Mouse (Mus musculus): ENCODE measurements around the gene Abca4.

The Abca4 gene

DNA sequence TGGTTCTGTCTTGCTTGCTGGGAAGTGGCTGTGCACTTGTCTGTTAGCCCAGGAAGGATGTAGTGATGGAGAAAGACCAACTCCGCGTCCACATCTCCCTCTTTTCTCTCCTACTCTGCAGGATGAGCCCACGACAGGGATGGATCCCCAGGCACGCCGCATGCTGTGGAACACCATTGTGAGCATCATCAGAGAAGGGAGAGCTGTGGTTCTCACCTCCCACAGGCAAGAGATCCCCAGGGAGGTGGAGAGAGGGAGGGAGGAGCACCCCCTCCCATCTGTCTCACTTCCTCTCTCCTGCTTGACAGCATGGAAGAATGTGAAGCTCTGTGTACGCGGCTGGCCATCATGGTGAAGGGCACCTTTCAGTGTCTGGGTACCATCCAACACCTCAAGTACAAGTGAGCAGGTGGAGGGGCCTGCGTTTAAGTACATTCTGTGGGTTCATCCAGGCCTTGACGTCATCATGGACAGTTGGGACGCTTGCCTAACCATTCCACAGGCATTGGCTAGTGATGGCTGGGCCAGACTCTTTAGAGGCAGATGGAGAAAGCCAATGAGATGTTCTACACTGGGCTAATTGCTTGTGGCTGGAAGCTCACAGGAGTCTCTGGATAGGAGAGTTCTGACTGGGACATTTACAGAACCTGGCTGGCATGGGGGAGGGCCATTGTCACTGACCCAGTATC, 126.5 kb downstream of the Abca4 start:
- no peak for DNase-seq (ENCODE audit: low spot score)

DNA sequence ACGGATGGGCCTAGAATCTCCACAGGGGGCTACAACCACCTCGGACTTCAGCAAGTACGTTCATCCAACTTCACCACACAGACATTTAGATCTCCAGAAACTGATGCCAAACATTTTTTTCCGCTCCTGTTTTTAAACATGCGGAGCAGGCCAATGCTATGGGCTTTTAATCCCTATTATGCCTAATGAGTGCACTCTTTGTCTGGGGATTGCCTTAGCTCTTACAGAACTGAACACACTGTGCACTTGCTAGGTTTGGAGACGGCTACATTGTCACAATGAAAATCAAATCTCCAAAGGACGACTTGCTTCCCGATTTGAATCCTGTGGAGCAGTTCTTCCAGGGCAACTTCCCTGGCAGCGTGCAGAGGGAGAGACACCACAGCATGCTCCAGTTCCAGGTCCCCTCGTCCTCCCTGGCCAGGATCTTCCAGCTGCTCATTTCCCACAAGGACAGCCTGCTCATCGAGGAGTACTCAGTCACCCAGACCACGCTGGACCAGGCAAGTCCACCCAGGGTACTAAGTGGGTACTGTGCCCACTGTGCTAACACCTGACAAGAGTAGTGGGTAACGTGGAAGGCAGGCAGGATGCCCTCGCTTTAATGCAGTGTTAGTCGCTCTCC, 129.4 kb downstream of the Abca4 start:
- DNase-seq (ENCODE audit: low spot score): no peak

DNA sequence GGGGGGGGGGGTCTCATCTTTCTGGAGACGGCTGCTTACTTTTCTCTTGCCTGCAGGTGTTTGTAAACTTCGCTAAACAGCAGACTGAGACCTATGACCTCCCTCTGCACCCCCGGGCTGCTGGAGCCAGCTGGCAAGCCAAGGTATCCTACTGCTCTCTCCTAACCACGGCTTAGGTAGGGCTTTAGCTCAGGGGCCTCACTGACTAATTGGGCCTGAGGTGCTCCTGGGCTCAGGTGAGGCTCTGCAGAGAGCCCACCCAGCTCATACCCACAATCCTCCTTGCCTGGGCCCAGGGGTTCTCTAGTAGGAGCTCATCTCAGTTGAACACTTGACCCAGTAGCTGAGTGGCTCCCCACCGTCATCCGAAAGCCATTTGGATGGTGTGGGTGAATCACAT, 131.8 kb downstream of the Abca4 start:
- no peak for DNase-seq (ENCODE audit: low spot score)

DNA sequence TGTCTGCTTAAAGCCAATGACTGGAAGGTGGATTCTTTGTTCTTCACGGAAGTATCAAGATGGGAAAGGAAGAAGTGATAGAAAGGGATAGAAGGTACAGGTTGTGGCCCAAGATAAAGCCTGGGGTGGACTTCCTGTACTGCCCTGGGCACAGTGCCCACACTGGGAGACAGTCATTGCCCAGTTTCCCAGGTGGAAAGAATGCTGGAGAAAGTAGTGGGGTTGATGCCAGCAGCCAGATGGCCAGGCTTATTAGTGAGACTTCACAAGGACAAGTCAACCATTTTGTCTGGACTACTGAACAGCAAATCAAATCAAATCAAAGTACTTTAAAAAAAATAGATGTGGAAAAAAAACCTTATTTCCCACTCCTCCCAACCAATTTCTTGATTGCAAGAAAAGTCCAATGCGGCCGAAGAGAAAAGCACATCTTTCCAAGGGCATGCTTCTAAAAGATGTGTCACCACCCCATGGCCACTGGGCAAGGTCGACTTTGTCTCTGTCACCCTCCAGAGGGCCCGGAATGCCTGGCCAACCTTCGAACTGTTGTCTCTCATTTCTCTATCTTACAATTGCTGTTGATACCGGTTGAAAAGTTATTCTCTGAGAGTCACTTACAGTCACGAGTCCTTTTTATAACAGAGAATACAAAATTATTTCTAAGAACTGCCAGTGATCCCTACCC, 132.6 kb downstream of the Abca4 start:
- DNase-seq (ENCODE audit: low spot score): no peak

DNA sequence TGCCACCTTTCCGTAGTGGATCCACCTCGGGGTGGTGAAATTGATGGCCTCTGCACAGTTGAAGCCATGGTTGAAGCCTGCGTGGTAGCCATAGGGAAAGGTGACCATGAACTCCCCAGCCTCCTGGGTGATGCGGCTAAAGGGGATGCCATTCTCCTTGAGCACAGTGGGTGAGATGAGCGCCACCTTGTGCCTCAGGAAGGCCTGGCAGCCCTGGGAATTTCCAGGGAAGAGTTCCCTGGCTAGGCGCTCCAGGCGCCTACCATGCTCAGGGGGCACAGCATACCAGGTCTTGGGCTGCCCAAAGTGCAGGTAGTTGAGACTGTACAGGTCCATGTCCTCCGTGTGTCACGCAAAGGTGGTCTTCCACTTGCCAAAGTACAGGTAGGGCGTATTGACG, 139.9 kb downstream of the Abca4 start:
- no peak for DNase-seq (ENCODE audit: low spot score)

DNA sequence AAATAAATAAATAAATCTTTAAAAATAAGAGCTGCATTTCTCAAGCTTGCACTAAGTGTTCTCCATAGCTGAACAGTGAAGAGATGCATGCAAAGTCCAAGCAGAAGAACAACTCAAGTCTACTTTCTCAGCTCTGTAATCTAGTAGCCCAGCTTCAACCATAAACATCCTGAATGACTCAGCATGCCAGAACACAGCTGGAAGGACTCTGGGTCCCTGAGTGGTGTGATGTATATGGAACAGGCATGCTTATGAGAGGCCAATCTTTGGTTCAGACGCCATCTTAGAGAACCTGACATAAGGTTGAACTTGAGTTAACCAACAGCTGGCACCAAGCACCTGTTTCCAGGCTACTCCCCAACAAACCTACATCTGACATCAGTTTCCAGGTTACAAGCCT, 142.7 kb downstream of the Abca4 start:
- DNase-seq (ENCODE audit: low spot score): no peak

DNA sequence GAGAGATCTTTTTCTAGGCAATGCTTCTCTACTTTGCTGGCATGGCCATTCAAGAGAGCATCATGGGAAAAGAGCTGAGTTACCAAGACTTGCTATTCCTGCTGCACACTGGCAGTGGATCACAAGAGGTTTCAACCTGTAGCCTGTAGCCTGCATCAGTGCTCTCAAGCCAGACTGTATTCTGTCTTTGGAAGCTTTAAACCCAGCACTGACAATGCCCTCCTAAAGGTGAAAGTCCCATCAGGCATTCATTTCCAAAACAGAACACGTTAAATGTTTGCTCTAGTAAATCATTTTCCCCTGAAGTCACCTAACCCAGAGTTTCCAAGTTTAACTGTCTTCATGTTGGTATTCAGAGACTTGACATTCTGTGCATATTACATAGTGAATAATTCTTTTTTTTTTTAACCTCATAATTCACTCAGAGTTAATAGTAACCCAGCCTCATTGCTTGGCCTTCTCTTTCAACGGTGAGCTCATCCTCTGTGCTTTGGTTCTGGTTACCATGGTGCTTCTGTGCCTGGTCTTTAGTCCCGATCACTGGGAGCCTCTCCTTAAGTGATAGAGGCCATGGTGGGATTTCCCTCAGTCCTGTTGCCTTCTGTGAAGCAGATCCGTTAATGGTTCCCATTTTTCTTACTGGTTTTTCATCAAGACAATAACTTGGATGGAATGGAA, 152.5 kb downstream of the Abca4 start:
- no peak for DNase-seq (ENCODE audit: low spot score)

DNA sequence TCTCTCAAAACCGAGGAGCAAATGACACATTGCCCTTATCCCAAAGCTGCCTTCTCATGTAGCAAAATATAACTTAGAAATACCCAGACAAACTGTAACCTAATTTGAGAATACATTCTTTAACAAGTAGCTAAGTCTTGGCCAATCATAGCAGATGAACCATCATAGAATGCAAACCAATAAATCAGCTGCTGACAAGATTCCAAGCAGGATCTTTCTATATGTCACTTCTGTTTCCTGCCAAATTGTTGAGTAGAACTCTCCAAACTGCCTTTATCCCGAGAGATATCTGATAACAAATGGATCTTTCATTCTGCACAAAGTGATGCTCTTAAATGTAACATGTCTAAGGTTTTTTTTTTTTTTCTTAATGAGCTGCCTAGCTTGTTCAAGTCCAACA, 154.3 kb downstream of the Abca4 start:
- DNase-seq (ENCODE audit: low spot score): no peak

DNA sequence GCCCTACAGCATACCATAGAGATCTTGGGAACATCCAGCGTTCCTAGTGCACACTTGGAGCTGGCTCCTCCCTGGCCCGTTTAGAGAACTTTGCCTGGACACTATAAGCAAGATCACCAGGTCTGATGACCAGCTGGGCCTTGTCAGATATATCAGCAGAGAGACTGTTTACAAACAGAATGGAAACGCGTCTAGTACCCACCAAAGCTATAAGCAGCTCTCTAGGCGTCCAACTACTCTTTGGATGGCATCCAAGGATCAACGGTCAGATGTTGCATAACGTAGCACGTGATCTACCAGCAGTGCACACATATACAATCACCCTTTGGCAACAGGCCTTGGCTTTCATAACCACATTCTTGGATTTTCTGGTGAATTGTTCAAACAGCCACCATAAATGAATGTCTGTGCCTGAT, 154.7 kb downstream of the Abca4 start:
- no peak for DNase-seq (ENCODE audit: low spot score)

DNA sequence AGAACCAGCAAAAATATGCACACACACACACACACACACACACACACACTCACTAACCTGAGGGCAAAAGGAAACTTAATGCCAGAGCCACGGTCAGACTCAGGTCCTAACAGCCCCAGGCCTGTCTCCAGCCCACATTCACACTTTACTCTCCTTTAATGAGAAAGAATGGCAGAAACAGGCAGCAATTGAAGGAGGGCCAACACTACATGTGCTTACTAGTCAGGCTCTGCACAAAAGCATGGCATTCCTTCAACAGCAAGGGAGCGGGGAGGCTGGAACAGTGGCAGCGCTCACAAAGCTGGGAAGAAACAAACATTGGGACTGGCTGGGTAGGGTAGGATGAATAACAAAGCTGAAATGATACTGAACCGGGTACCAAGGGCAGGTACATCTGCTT, 155.4 kb downstream of the Abca4 start:
- DNase-seq (ENCODE audit: low spot score): no peak

DNA sequence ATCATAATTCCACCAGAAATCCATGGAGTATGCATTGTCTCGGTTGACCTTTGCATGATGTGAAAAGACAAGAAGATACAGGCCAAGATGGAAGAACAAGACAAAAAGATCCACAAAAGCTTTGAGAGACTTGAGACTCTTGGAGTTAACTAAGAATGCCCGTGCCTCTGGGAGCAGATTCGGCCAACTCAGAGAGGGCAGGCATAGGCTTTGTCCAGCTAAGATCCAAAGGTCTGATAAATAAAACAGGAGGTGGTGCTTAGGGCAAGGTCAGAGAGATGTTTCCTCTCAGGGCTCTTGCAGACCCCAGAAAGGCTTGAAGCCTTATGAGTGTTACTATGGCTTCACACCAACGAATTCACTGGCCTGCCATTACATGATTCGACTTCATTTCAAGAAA, 155.8 kb downstream of the Abca4 start:
- DNase-seq (ENCODE audit: low spot score): no peak

DNA sequence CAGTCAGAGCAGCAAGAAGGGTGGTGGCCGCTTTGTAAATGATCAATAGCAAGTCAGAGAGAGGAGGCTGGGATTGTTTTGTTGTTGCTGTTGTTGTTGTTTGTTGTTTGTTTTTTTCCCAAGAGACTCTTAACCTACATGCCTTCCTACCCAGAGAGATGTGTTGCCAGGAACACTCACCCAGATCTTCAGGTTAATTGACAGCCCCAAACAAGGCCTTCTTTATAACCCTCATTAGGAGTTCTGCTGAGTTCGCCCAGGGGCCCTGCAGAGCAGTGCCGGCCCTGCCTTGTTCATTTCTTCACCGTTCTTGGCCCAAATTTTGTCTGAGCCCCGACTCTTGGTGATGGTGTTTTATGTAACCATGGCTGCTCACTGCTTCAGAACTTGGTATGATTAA, 156.2 kb downstream of the Abca4 start:
- DNase-seq (ENCODE audit: low spot score): no peak

DNA sequence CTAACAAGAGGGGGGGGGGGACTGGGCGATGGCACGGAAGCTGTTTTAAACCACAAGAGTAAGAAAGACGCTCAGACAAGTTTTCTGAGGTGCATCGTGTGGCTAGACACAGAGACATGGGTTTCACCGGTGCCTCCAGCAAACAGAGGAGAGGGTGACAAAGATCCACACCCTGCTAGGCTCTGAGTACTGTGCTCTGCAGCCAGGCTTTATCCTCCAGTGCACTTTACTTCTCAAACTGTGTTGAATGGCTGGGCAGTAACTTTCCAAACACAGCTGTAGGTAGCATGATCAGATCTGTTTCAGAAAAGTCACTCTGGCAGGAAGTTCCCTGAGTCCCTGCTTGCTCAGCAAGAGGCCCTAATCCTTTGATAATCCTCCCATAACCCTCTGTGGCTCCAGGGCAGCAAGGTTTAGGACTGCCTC, 158.1 kb downstream of the Abca4 start:
- DNase-seq (ENCODE audit: low spot score): no peak

DNA sequence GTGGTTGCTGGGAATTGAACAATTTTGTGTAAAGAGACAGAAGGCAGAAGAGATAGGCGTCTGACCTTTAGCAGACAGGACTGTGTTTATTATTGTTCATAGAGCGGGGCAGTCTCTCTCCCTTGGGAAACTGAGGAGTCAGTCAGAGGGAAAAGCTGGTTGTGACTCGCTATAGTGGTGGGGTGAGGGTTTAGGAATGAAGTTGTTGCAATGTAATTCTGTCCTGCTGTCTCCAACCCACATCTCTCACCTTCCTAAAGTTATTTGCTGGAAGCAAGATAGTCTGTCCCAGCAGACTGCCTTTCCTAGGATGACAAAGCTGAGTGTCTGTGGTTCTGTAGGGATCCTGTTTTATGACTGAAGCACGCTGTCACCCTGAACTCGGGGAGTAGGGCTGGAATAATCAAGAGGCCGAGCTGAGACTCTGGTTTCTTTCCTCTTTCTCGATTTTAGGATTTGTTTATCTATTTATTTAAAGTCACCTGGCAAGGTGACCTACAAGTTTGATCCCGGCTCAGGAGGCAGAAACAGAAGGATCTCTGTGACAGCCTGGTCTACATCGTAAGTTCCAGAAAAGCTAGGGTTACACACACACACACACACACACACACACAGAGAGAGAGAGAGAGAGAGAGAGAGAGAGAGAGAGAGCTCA, 159.6 kb downstream of the Abca4 start:
- no peak for DNase-seq (ENCODE audit: low spot score)

DNA sequence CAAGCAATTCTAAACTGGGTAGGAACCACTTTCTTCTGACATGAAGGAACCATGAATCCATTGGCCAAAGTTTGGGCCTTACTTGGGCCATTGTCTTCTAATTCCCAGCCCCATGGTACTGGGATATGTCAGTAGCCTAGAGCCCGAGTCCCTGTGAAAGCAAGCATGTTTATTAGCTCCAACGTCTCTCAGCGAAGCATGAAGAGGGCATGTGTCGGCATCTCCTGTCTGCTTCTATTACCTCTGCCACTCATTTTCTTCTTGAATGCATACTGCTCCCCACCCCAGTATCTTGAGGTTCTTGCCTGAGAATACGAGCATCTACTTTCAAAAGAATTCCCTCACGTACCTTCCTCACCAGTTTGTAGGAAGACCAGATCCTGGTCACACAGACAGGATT, 161.5 kb downstream of the Abca4 start:
- no peak for DNase-seq (ENCODE audit: low spot score)

DNA sequence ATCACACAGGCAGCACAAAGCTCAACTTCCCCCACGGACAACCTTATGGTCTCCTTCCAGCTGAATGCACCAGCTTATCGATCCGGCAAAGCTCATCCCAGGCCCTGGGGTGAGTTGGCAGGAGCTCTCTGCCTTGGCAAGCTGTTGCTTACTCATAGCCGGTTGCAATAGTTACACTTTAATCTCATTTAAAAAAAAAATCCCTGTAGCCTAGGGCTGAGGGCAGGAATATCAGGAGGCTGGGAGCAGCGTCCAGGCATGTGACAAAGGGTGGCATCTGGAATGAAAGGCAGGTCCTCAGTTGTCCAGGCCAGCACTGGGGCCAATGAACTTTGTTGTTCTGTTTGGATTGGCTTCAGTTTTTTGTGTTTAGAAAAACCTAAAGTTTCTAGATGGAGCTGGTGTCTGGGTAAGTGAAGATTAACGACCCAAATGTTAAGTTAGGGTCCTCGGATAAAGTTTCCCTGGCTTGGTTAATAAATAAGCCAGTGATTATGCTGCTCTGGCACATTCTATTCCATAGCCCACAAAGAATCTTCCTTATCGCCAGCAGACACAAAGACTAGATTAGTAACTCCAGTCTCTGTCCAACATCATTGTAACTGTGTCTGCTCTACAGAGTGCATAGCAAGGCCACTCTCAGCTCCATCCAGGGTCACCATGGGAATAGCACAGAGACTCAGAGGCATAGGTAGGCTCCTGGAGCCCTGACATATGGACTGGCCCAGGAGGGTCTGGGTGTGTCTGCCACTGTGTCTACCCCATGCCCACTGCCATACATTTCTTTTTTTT, 162.2 kb downstream of the Abca4 start:
- DNase-seq (ENCODE audit: low spot score): no peak

DNA sequence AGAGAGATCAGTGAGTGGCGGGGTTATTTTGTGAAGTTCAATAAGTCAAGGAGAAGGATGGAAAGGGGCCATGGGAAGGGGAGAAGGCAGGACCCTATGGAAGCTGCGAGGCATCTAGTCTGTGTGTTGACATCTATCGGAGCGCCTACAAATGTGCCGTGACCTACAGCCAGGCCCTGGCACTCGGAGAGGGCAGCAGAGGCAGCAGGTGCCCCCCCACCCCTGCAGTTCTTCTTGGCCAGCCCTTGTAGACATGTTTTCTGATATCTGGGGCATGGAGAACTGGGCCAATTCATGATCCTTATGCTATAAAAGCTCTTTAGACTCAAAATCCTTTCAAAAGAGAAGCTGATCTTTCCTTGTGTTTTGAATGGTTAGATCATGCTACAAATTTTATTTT, 163.5 kb downstream of the Abca4 start:
- DNase-seq (ENCODE audit: low spot score): no peak

DNA sequence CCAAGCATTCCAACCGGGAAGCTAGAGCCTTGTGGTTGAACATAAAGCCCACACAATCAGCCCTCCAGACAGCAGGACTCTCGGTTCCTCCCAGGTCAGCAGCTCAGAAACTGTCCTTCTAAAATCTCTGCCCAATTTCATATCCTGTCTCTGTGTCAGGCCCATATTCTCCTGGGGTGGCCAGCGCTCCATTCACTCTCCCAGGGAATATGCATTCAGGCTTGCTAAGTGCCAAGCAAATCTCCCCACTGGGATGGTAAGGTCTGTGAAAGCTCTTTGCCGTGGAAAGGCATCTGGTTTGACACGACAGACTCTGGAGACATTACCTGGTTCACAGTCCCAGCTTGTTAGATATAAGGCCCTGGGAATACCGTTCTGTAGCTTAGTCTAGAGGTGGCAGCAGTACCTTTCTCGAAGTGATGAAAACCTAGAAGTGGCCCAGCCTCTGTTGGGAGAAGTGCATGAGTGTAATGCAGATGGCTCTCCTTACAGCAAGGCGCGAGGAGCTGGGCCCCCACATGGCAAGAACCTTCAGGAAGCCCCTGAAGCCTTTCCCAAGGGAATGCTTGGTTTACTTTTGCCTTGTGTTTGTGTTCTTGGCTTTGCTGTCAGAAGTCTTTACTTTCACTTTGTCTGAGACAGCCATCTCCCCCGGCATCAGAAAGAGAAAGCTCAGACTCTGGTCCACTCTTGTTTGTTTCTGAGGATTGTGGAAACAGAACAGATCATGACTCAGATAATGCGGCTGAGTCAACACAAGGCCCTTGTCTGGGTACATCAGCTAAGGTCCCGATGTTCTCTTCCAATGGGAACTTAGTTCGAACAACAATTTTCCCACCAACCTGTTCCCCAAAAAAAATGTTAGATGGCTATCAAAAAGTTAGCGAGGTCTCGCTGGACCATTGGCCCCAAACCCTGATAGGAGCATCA, 164.3 kb downstream of the Abca4 start:
- DNase-seq (ENCODE audit: low spot score): no peak

DNA sequence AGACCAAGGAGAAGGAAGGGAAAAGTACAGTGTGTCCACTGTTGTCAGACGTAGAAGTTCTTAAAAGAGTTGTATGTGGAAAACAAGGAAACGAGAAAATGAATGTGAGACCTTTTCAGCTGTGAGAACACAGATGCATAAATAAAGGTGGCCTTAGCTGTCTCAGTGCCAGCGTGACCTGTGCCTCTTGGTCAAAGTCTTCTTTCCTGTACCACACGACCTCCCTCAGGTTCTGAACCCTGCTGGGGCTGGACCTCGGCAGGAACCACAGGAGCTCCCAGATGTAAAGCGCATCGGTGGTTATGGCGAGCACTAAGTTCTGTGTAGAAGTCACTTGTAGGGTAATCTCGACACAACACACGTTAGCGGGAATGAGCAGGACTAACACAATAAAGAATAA, 165.3 kb downstream of the Abca4 start:
- no peak for DNase-seq (ENCODE audit: low spot score)

DNA sequence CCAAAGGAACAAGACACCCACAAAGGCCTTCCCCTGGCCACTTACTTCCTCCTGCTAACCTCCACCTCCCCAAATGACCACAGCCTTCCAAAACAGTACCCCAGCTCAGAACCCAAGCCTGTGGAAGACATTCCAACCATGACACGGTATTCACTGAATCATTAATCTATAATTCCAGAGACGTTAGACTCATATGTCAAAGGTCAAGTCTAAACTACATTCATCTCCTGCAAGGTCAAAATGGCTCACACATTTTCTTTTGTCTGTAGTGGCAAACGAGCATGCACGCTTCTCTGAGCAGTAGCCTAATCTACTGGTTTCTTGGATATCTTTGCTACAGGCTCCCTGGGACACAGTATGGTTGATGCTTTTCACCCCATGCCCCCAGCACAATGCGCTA, 166.2 kb downstream of the Abca4 start:
- DNase-seq (ENCODE audit: low spot score): no peak

DNA sequence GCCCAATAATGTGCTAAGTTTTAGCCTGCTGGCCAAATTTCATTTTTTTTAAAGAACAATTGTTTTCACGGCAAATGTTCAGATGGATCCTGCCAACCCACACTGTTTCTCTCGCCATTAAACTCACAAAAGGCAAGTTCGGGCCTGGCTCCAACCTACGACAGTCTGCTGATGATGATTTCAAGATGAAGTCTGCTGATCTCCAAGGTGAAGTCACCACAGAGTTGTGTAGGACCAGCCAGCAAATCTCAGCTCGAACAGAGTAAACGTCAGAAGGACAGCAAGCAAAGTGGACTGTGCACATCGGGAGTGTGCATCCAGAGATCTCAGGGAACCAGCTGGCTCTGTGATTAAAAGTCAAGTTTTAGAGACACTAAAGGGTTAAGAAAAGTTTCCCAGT, 166.6 kb downstream of the Abca4 start:
- no peak for DNase-seq (ENCODE audit: low spot score)
